Mouse (Mus musculus) lung, postnatal 0 days (tissue): ENCODE measurements at regions not wholly inside any gene's neighbourhood (a gene's known extent, or its start where the extent isn't known, plus 50 kb on each side); places are given as distances from the start of the nearest gene placed in this dataset.
"Not testable (repeated sequence)": the region's sequence is repeated elsewhere in the genome, so short reads cannot be mapped to it uniquely, and the experiment has no call there.

ENCODE experiments used
- ATAC-seq: fragments of 200-750 bp; cut with Nextera tagmentation; 2 replicates; pipeline ENCODE4 v1.8.0; 2017; ENCODE audit warnings: moderate library complexity
- DNase-seq: peaks from one replicate; pipeline ENCODE4 v3.0.0-alpha.2; 2016; ENCODE audit warnings: low spot score
- H3K27ac ChIP-seq: fragments of 300-500 bp; sonication (generic); 2 replicates; pipeline ENCODE4 v1.5.1; 2014; ENCODE audit warnings: antibody characterized with exemption, mild to moderate bottlenecking, low read length, mixed read lengths
- H3K27me3 ChIP-seq: fragments of 300-500 bp; sonication (generic); replicated peaks from 2 replicates; pipeline ENCODE4 v1.6.1; 2014; ENCODE audit warnings: low read length, mixed read lengths; ENCODE audit not compliant: insufficient read depth
- H3K36me3 ChIP-seq: fragments of 300-500 bp; sonication (generic); 2 replicates; pipeline ENCODE4 v1.6.1; 2014; ENCODE audit warnings: low read length, mixed read lengths; ENCODE audit not compliant: insufficient read depth
- H3K4me1 ChIP-seq: fragments of 300-500 bp; sonication (generic); 2 replicates; pipeline ENCODE4 v1.6.1; 2014; ENCODE audit warnings: antibody characterized with exemption, low read depth, low read length, mixed read lengths; ENCODE audit not compliant: insufficient read depth
- H3K4me2 ChIP-seq: fragments of 300-500 bp; sonication (generic); replicated peaks from 2 replicates; pipeline ENCODE4 v1.6.1; 2014; ENCODE audit warnings: low read depth, mild to moderate bottlenecking, low read length, moderate library complexity, mixed read lengths
- H3K4me3 ChIP-seq: fragments of 300-500 bp; sonication (generic); 2 replicates; pipeline ENCODE4 v1.5.1; 2014; ENCODE audit warnings: low read depth, low read length
- H3K9ac ChIP-seq: fragments of 300-500 bp; sonication (generic); replicated peaks from 2 replicates; pipeline ENCODE4 v1.6.1; 2014; ENCODE audit warnings: low read depth, mild to moderate bottlenecking
- H3K9me3 ChIP-seq: fragments of 300-500 bp; sonication (generic); 2 replicates; pipeline ENCODE4 v1.6.1; 2016; ENCODE audit warnings: low read length, mixed read lengths
- CTCF ChIP-seq: IDR thresholded peaks from 2 replicates; pipeline ENCODE4 v1.5.1; 2016; ENCODE audit warnings: antibody characterized with exemption, mild to moderate bottlenecking
- EP300 ChIP-seq: IDR thresholded peaks from 2 replicates; pipeline ENCODE4 v1.6.1; 2016; ENCODE audit warnings: antibody characterized with exemption, mild to moderate bottlenecking, control low read depth
- WGBS: fragments of 180-500 bp; shearing (Covaris S2); extraction: QIAGEN DNeasy Blood & Tissue Kit; methylation state at CpG from one replicate; pipeline ENCODE4 v1.1.7; 2014; 5-methylcytosine and 5-hydroxymethylcytosine counted together

- H3K27ac ChIP-seq: no peak overlapping the region
- DNase-seq (no peak), ATAC-seq (no peak)
- H3K9ac ChIP-seq: no peak overlapping the region
- H3K9me3 ChIP-seq: no peaks in the 10 kb centered on the region
- no peak overlapping the region for H3K4me3 ChIP-seq
- TF ChIP-seq EP300 (no peak), CTCF (no peak)
- H3K36me3 ChIP-seq: no peaks in the 10 kb centered on the region
- no peaks in the 10 kb centered on the region for H3K27me3 ChIP-seq
- WGBS: 65% methylated on average over 4 of the region's 4 CpGs
- no peaks in the 10 kb centered on the region for H3K4me1 ChIP-seq
- no peak overlapping the region for H3K4me2 ChIP-seq
These were observed 154.6 kb upstream of the Ube2e1 start for GRCm38 (mm10) chr14:18486132-18486800.

- Histone ChIP-seq H3K4me1 (no peaks in the 10 kb centered on the region), H3K9me3 (no peaks in the 10 kb centered on the region), H3K4me2 (no peak overlapping the region), H3K4me3 (no peak overlapping the region), H3K27me3 (no peaks in the 10 kb centered on the region), H3K27ac (no peak overlapping the region), H3K9ac (no peak overlapping the region), H3K36me3 (no peaks in the 10 kb centered on the region)
- DNase-seq (no peak), ATAC-seq (no peak)
- TF ChIP-seq EP300 (no peak), CTCF (no peak)
These were observed 153.9 kb upstream of the Ube2e1 start for GRCm38 (mm10) chr14:18485526-18485925.

GRCm38 (mm10) chr14:18476795-18477320 lies 145.2 kb upstream of the Ube2e1 start:
- Histone ChIP-seq H3K36me3 (no peaks in the 10 kb centered on the region), H3K9me3 (no peaks in the 10 kb centered on the region), H3K4me3 (no peak overlapping the region), H3K27me3 (no peaks in the 10 kb centered on the region), H3K27ac (no peak overlapping the region), H3K9ac (no peak overlapping the region), H3K4me1 (no peaks in the 10 kb centered on the region), H3K4me2 (no peak overlapping the region)
- DNase-seq (no peak), ATAC-seq (no peak)
- 70% methylated on average over 3 of the region's 3 CpGs for WGBS
- TF ChIP-seq EP300: no peak
- no peak for TF ChIP-seq CTCF

GRCm38 (mm10) chr14:18468611-18469010 lies 137.0 kb upstream of the Ube2e1 start:
- Histone ChIP-seq H3K4me2 (no peak overlapping the region), H3K27me3 (no peaks in the 10 kb centered on the region), H3K27ac (no peak overlapping the region), H3K9me3 (no peaks in the 10 kb centered on the region), H3K9ac (no peak overlapping the region), H3K36me3 (no peaks in the 10 kb centered on the region), H3K4me1 (no peaks in the 10 kb centered on the region), H3K4me3 (no peak overlapping the region)
- 63% methylated on average over 3 of the region's 3 CpGs for WGBS
- DNase-seq (peak; percentile 21), ATAC-seq (no peak)
- TF ChIP-seq CTCF: no peak
- no peak for TF ChIP-seq EP300

GRCm38 (mm10) chr14:18466864-18467263 lies 135.2 kb upstream of the Ube2e1 start:
- H3K4me3 ChIP-seq, DNase-seq, H3K36me3 ChIP-seq, H3K27me3 ChIP-seq, H3K27ac ChIP-seq, H3K4me2 ChIP-seq, H3K9ac ChIP-seq, ATAC-seq, H3K9me3 ChIP-seq, H3K4me1 ChIP-seq: not testable (repeated sequence)
- WGBS: 72% methylated on average over 3 of the region's 4 CpGs

GRCm38 (mm10) chr14:18464199-18464598 lies 132.5 kb upstream of the Ube2e1 start:
- not testable (repeated sequence) for H3K4me3 ChIP-seq, DNase-seq, H3K4me2 ChIP-seq, H3K9me3 ChIP-seq, H3K9ac ChIP-seq, H3K27me3 ChIP-seq, H3K36me3 ChIP-seq, H3K27ac ChIP-seq, H3K4me1 ChIP-seq, ATAC-seq
- WGBS: 41% methylated on average over 5 of the region's 5 CpGs
